Mouse (Mus musculus) embryonic stem cell, embryonic (primary cell): Measurements from ENCODE around the gene Mrpl38.

Experiments used
- CTCF ChIA-PET, 4 experiments: fragments of 300-600 bp in 2 of 4; fragments of 350-600 bp in 2 of 4; sonication (Branson Sonifier 250); formaldehyde crosslinking; loops; one replicate each; lab custom pipeline; 2022; ENCODE audit warnings: inconsistent platforms in 2 of 4; lab: Charles Lee
- POLR2A ChIA-PET, 4 experiments: fragments of 300-600 bp in 2 of 4; fragments of 350-600 bp in 2 of 4; sonication (Branson Sonifier 250); formaldehyde crosslinking; loops; one replicate each; lab custom pipeline; 2022; ENCODE audit warnings: antibody characterized with exemption in 4 of 4, inconsistent platforms in 1 of 4; lab: Charles Lee

Mrpl38 gene

GRCm38 (mm10) chr11:116098711-116099460 is 39.8 kb downstream of the Mrpl38 start:
- POLR2A ChIA-PET = interaction anchor here in 3 of 4 experiments (0.6 to 3.4 kb wide), 18 partner anchors 8 to 486 kb away, joined by 3 to 19 read pairs (median 4); partner anchors contain the start of genes Mif4gd (in 1 of the 3), Mrpl38 (in 1 of the 3) and Wbp2 (in 1 of the 3)
- CTCF ChIA-PET = interaction anchor here in 2 of 4 experiments (0.5 to 2.8 kb wide), 6 partner anchors 8 to 228 kb away, joined by 3 to 10 read pairs (median 3); partner anchors contain the start of gene Mrpl38 (in 1 of the 2)

- POLR2A ChIA-PET = interaction anchor here in 3 of 4 experiments (0.6 to 3.1 kb wide), 16 partner anchors 9 to 927 kb away, joined by 3 to 11 read pairs (median 4); partner anchors contain the start of gene Wbp2 (in 1 of the 3)
- CTCF ChIA-PET = interaction anchor here (0.6 to 2.8 kb wide), 20 partner anchors 9 to 405 kb away, joined by 3 to 10 read pairs (median 3); partner anchors contain the start of gene Mrpl38 (in 2 of the 4)
These were observed 42.2 kb downstream of the Mrpl38 start for GRCm38 (mm10) chr11:116096213-116097108.

- ChIA-PET POLR2A (interaction anchor here in 1 of 4 experiments (2.5 to 3.1 kb wide), 2 partner anchors 9 to 71 kb away, joined by 10 to 11 read pairs; partner anchors contain the start of gene Wbp2), CTCF (interaction anchor here in 2 of 4 experiments (0.6 to 1.2 kb wide), 3 partner anchors 10 to 38 kb away, joined by 3 to 6 read pairs (median 3); no protein-coding TSS in a partner anchor)
These were observed 43.1 kb downstream of the Mrpl38 start for GRCm38 (mm10) chr11:116095573-116095972.

- ChIA-PET CTCF (interaction anchor here in 1 of 4 experiments (0.9 to 1.4 kb wide), 4 partner anchors 8 to 154 kb away, joined by 3 to 6 read pairs (median 4); no protein-coding TSS in a partner anchor), POLR2A (interaction anchor here in 3 of 4 experiments (0.6 to 1.3 kb wide), 16 partner anchors 8 to 480 kb away, joined by 3 to 8 read pairs (median 3); partner anchors contain the start of gene Mrpl38 (in 1 of the 3))
These were observed 44.7 kb downstream of the Mrpl38 start for GRCm38 (mm10) chr11:116093771-116094565.

- ChIA-PET POLR2A (interaction anchor here in 2 of 4 experiments (0.5 to 1.3 kb wide), 9 partner anchors 10 to 286 kb away, joined by 3 to 8 read pairs (median 5); partner anchors contain the start of gene Mrpl38 (in 1 of the 2)), CTCF (interaction anchor here in 1 of 4 experiments (0.9 to 1.4 kb wide), 4 partner anchors 9 to 153 kb away, joined by 3 to 6 read pairs (median 4); no protein-coding TSS in a partner anchor)
These were observed 45.7 kb downstream of the Mrpl38 start for GRCm38 (mm10) chr11:116092959-116093358.

GRCm38 (mm10) chr11:116091591-116091990 is 47.1 kb downstream of the Mrpl38 start:
- POLR2A ChIA-PET = interaction anchor here in 2 of 4 experiments (0.9 to 3.9 kb wide), 5 partner anchors 10 to 68 kb away, joined by 3 to 24 read pairs (median 6); partner anchors contain the start of gene Mrpl38 (in 2 of the 2)
- CTCF ChIA-PET = interaction anchor here in 3 of 4 experiments (0.7 to 1.1 kb wide), 3 partner anchors 18 to 124 kb away, joined by 3 to 4 read pairs (median 3); no protein-coding TSS in a partner anchor

- POLR2A ChIA-PET = interaction anchor here (0.5 to 3.9 kb wide), 9 partner anchors 13 to 322 kb away, joined by 3 to 24 read pairs (median 5); no protein-coding TSS in a partner anchor
- CTCF ChIA-PET = interaction anchor here in 1 of 4 experiments (1.6 kb wide), 1 partner anchor 21 kb away, joined by 3 read pairs; no protein-coding TSS in a partner anchor
These were observed 49.1 kb downstream of the Mrpl38 start for GRCm38 (mm10) chr11:116089545-116089944.

GRCm38 (mm10) chr11:116088741-116089394 is 49.8 kb downstream of the Mrpl38 start:
- ChIA-PET POLR2A (interaction anchor here in 3 of 4 experiments (0.5 to 3.9 kb wide), 5 partner anchors 13 to 65 kb away, joined by 5 to 24 read pairs (median 6); no protein-coding TSS in a partner anchor), CTCF (no interaction called here)

- CTCF ChIA-PET = no interaction called here
- POLR2A ChIA-PET = interaction anchor here in 1 of 4 experiments (0.7 to 2.1 kb wide), 3 partner anchors 9 to 14 kb away, joined by 3 to 11 read pairs (median 6); no protein-coding TSS in a partner anchor
These were observed 50.5 kb downstream of the Mrpl38 start for GRCm38 (mm10) chr11:116088188-116088587.

GRCm38 (mm10) chr11:116087194-116088130 is 51.2 kb downstream of the Mrpl38 start:
- ChIA-PET POLR2A (interaction anchor here in 2 of 4 experiments (0.7 to 2.1 kb wide), 7 partner anchors 10 to 243 kb away, joined by 3 to 11 read pairs (median 4); no protein-coding TSS in a partner anchor), CTCF (no interaction called here)

- POLR2A ChIA-PET = interaction anchor here in 3 of 4 experiments (0.6 to 2.5 kb wide), 21 partner anchors 10 to 747 kb away, joined by 3 to 17 read pairs (median 4); partner anchors contain the start of gene Galk1 (in 1 of the 3)
- CTCF ChIA-PET = interaction anchor here in 1 of 4 experiments (0.7 kb wide), 1 partner anchor 129 kb away, joined by 4 read pairs; no protein-coding TSS in a partner anchor
These were observed 52.1 kb downstream of the Mrpl38 start, which contains the start of gene Wbp2 for GRCm38 (mm10) chr11:116086258-116087193. Gene Wbp2, minus strand, starts transcription at chr11:116086995.

- CTCF ChIA-PET = interaction anchor here in 3 of 4 experiments (0.5 to 1.3 kb wide), 5 partner anchors 8 to 111 kb away, joined by 3 to 4 read pairs (median 3); no protein-coding TSS in a partner anchor
- POLR2A ChIA-PET = interaction anchor here (0.7 to 2.8 kb wide), 30 partner anchors 8 to 140 kb away, joined by 3 to 18 read pairs (median 4); partner anchors contain the start of genes Mrpl38 (in 2 of the 4), Galk1 (in 1 of the 4), H3f3b (in 1 of the 4) and Unk (in 1 of the 4)
These were observed 54.5 kb downstream of the Mrpl38 start for GRCm38 (mm10) chr11:116084166-116084565.

- POLR2A ChIA-PET = interaction anchor here in 3 of 4 experiments (1.0 to 2.8 kb wide), 5 partner anchors 8 to 60 kb away, joined by 3 to 18 read pairs (median 4); no protein-coding TSS in a partner anchor
- CTCF ChIA-PET = interaction anchor here in 1 of 4 experiments (1.3 kb wide), 1 partner anchor 18 kb away, joined by 3 read pairs; no protein-coding TSS in a partner anchor
These were observed 55.5 kb downstream of the Mrpl38 start for GRCm38 (mm10) chr11:116083096-116083672.
